Mouse (Mus musculus) c-Kit-positive CD71-positive TER-119-positive erythroid progenitor cells, embryonic 14.5 days (primary cell): ENCODE measurements at regions not wholly inside any gene's neighbourhood (a gene's known extent, or its start where the extent isn't known, plus 50 kb on each side); places are given as distances from the start of the nearest gene placed in this dataset.

ENCODE experiments used
- DNase-seq: peaks from one replicate; pipeline ENCODE4 v3.0.0-alpha.2; 2013; ENCODE audit warnings: low spot score

- DNase-seq, result no peak
Measured at GRCm38 (mm10) chr3:34593279-34593678, 56.9 kb upstream of the Sox2 start.

DNA sequence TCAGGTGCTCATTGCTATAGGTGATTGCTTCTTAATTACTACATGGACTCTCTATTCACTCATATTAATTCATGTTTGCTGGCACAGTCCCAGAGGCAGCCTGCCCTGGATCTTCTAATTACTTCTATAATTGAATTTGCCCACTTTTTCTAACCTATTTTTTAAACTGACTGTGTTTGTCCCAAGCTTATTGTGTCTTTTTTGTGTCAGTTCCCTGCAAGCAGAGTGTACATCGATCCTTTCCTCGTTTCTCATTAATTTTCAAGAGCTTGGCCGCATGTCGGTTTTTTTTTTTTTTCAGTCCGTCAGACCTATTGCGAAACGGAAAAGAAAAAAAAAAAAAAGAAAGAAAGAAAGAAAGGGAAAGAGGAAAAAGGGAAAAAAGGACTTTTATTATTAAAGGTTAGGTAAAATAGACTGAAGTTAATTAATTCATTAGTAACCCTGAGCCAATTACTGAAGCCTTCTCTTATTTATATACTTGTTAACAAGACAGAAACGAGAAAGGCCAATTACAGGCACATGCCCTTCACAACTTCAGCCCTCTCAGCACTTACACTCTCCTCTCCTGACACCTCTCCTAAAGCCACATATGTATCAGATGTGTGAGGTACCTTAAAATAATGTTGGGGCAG lies 72.2 kb upstream of the Sox2 start:
- DNase-seq, result no peak

DNA sequence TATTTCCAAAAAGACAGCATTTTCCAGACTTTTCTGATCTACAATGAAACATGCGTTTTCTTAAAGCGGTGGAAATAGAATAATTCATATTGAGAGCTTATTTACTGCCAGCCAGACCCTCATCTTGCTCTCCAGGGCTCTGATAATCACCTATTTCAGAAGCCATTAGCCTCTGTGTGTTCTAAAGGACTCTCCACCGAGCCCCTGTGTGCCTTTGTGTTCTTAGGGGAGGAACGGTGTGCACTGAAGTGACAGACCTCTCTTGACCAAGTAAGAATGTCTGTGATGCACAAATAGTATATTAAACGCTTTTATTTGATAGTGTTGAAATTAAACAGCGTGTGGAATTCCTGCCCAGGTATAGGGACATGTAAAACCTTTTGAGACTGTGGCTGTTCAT lies 73.1 kb upstream of the Sox2 start:
- DNase-seq, result no peak

DNA sequence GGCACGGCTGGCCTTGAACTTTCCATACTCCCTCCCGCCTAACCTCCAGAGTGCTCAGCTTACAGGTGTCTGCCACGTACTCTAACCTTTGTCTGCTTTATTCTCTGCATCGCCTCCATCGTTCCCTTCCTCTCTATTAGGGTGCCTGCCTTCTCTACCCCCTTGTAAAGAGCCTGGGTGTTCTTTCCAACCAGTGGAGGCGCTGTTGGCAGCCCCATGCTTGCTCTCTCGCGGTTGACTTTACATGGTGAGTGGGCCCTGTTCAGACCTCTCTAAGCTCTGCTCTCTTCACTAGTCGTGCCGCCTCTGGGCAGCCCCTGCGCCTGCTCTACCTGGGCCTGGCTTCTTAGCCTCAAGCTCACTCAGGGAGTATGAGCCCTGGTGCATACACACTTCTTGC lies 74.0 kb upstream of the Sox2 start:
- DNase-seq, result no peak

DNA sequence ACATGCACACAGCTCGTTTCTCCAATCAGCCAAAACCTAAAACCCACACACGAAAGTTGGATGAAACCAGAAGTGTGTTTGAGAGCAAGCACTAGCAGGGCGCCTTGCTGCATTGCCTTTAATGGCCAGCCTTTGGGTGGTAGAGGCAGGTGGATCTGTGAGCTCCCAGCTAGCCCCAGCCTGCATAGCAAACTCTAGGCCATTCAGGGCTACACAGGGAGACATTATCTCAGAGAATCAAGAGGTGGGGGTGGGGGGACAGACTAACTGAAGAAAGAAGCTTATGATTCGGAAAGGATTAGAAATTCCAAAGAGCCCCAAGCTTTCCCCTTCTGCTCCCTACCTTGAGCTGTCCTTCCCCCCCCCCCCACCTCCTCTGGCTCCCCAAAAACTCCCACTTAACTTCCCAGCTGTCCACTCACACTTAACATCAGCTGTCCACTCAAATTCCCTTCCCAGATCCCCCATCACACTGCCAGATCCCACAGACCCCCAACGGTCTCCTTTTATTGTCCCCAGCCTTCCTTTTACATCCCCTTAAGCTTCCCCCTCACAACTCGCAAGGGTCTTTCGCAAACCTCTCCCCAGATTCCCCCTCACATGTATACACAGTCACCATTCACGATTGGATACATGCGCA lies 75.4 kb upstream of the Sox2 start:
- DNase-seq, result no peak

- no peak for DNase-seq
Measured at GRCm38 (mm10) chr3:34573312-34573711, 76.9 kb upstream of the Sox2 start.

- no peak for DNase-seq
Measured at GRCm38 (mm10) chr3:34572081-34572480, 78.1 kb upstream of the Sox2 start.

GRCm38 (mm10) chr3:34571630-34572029 lies 78.6 kb upstream of the Sox2 start:
- no peak for DNase-seq

- DNase-seq, result no peak
Measured at GRCm38 (mm10) chr3:34569998-34570397, 80.2 kb upstream of the Sox2 start.

DNA sequence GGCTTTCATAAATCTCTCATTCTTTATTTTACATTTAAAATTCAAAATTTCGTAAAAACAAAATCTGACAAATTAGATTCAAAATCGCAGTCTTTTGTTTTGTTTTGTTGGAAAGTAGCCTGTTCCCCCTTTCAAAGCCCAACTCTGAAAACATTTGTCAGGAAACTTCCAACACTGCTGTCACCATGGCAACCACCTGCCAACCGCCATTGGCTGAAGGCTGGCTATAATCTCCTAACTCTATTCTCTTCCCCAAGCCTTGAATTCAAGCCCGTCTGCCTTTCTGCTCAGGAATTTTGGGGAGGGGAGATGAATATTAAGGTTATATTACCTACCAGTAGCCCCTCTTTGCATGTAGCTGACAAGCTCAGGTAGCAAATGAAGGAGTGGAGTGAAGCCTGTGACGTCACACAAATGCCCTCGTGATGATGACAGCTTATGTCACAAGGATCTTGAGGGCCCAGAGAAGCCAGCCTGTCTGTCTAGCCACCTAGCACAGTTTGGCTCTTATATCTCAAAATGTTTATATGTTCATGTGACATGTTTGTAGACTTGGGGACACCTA lies 82.0 kb upstream of the Sox2 start:
- DNase-seq, result no peak

- no peak for DNase-seq
Measured at GRCm38 (mm10) chr3:34565386-34565785, 84.8 kb upstream of the Sox2 start.

DNA sequence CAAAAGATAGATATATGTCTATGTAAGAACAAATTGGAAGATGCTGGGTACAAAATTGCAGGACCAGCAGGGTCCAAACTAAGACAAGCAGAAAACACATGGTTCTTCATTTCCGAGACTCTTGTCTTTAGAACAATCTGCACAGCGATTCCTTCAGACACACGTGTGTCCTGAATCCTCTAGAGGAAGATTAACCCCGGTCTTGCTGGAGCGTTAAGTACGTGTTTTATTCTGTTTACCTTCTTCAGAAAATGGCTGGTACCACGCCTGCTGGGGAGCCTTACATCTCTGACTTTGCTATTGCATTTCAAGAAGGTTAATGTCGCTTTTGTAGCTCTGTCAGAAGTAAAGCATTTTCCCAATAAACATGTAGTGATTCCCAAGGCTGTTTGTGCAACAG lies 87.3 kb upstream of the Sox2 start:
- DNase-seq, result no peak

- no peak for DNase-seq
Measured at GRCm38 (mm10) chr3:34561709-34562108, 88.5 kb upstream of the Sox2 start.

DNA sequence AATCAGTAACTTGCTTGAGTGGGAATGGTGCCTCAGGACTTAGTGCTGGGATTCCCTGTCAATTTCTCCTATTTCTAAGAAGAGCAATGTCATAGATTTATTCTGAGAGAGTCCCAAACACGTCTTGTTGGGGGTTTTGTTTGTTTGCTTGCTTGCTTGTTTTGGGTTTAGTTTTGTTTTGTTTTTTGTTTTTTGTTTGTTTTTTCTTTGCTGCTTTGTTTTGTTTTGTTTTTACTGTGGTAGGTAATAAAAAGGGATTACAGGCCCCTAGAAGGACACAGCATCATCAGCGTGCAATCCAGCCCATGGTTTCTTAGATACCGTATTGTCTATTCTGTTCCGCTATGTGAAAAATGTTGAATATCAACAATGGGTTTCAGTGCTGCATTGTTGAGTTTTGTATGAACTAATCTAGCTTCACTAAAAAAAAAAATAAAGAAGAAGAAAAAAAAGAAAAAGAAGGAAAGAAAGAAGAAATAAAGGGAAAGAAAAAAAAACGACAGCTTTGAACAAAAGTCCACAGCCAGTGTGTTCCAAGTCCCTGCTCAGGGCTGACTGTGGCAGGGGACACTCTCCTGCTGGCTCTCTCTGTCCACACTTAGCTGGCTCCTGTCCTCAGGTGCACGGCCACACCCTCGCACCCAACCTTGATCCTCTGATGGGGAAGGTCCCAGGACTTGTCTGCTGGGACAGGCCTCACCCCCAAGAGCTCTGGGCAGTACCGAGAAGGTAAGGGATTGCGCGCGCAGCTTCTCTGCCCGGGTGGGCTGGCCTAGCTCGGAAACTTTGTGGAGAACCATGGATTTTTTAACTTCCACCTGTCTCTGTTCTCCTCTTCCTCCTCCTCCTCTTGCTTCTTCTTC lies 90.1 kb upstream of the Sox2 start:
- no peak for DNase-seq

- DNase-seq, result no peak
Measured at GRCm38 (mm10) chr3:34558821-34559520, 91.2 kb upstream of the Sox2 start.

DNA sequence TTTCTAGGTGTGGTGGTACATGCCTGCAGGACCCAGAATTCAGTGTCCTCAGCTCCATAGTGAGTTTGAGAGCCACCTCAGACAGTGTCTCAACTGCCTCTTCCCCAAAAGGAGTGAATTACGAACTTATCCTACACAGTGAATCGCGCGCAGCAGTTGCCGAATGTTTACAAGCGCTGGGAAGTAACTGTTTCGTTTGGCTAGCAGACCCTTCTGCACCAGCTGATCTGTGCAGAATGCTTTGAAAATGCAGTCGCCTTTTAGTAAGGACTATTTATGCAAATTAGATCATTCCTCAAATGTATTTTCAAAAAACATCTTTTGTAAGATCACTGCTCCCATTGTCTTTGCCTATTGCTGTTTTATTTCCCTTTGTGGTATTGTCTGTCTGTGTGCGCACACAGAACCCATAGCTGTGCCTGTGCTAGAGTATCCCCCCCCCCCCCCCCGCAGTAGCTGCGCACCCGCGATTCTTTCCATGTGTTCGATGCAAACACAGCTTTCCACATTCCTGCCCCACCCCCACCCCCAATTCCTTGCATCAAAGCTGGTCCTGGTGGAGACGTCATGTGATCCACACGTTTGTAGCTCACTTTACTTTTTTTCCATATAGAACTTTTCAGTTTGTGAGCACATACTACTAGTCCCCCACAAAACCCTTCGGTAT lies 97.5 kb upstream of the Sox2 start:
- no peak for DNase-seq

- no peak for DNase-seq
Measured at GRCm38 (mm10) chr3:34551069-34551468, 99.1 kb upstream of the Sox2 start.

DNA sequence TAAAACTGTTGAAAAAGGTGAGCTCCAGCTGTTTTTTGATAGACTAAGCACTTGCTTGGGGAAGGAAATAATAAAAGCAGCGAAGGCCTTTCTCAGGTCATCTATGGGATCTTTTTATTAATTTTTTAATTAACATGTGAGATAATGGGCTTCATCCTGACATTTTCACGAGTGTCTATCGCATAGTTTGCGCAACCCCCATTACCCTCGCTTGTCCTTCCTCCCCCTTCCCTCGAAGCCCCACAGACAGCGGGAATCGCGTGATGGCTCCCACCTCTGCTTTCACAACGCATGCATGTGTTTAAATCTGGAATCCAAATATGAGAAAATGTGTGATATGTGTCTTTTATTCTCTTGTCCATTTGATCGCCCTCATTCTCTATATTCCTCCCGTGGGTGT lies 100.0 kb upstream of the Sox2 start:
- DNase-seq, result no peak

DNA sequence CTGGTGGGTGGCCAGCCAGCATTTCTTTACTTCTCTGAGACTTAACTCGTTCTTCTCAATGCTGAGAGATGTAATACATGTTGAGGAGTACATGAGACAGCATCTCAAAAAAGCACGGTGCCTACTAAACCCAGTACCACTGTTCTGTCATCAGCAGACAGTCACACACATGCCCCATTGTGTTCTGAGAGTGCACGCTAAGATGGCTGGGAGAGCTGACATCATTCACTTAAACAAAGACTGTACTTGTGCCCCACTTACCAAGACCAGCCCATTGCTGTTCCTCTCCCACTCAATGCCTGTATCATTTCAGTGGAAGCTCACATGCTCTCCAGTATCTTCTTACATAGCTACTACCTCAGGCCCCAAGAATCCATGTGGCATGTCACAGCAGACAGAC lies 117.8 kb upstream of the Sox2 start:
- no peak for DNase-seq

- DNase-seq, result no peak
Measured at GRCm38 (mm10) chr3:34531836-34532235, 118.4 kb upstream of the Sox2 start.

- no peak for DNase-seq
Measured at GRCm38 (mm10) chr3:34527546-34527945, 122.7 kb upstream of the Sox2 start.

- DNase-seq, result no peak
Measured at GRCm38 (mm10) chr3:34525730-34526129, 124.5 kb upstream of the Sox2 start.
